Comparison of ENCODE assay signal across 27 mouse cellular contexts in genomic region chr17:85025151-85025550, GRCm38 (mm10). TPM values are rescaled to one million over a fixed set of nuclear protein-coding genes. Genes with fewer than 3 reads are reported as not detected.
DNase-seq lines count a peak whose midpoint lies in the region; ATAC-seq and TF ChIP-seq lines count a peak whose summit lies in the region.
"Had no signal": no experiment of that assay in that cellular context is flagged by ENCODE, and none has a peak within 500 bp of the region (broad histone marks: within the 10 kb centered on the region; RNA-seq: fewer than 3 reads in every experiment).

No protein-coding gene starts in this region.

- no peak for TF ChIP-seq EP300 in lung, postnatal 0 days (IDR thresholded peaks at IDR 0.05)

- peak; percentile 52 for DNase-seq in kidney, adult 2 months
- no peak for DNase-seq in kidney, postnatal 4 days
- peak; percentile 33 for DNase-seq in lung, postnatal 0 days (ENCODE audit: low spot score)
- no peak for DNase-seq in lung, postnatal 25 days (ENCODE audit: low spot score)
- DNase-seq in gastrocnemius, postnatal 25 days: no peak
- DNase-seq: adrenal gland, adult 2 months; adrenal gland, postnatal 36 days; B cell, adult 2 months; cerebellum, adult 18-20 months; cerebellum, postnatal 14 days; gastrocnemius, adult 2 months; heart, postnatal 36 days; kidney, adult 18-20 months; kidney, postnatal 14 days; midbrain, embryonic 14.5 days; right cerebral cortex, postnatal 25 days; thymus, postnatal 25 days had no signal

- no peaks in the 10 kb centered on the region for H3K27me3 ChIP-seq in kidney, adult 2 months (replicated peaks; ENCODE audit: control insufficient read depth, insufficient read depth, low read length)
- H3K27me3 ChIP-seq in lung, postnatal 0 days (replicated peaks; ENCODE audit: insufficient read depth, low read length): no peaks in the 10 kb centered on the region
- no peaks in the 10 kb centered on the region for H3K27me3 ChIP-seq in liver, embryonic 16.5 days (ENCODE audit: control insufficient read depth, insufficient read depth, low read depth, low read length)
- no peaks in the 10 kb centered on the region for H3K27me3 ChIP-seq in myocyte (ENCODE audit: control insufficient read depth, insufficient read depth, insufficient read length)
- H3K27me3 ChIP-seq: heart, embryonic 15.5 days; hindbrain, embryonic 12.5 days; limb, embryonic 13.5 days; stomach, embryonic 15.5 days had no signal

- 0 out of 2 replicates have a peak, but pooled peaks have one; percentile 10 for ATAC-seq in lung, postnatal 0 days
- ATAC-seq in liver, embryonic 16.5 days (ENCODE audit: low read depth): peak; percentile 71
- ATAC-seq: forebrain, embryonic 16.5 days; hindbrain, postnatal 0 days had no signal

- H3K4me3 ChIP-seq in kidney, adult 2 months (ENCODE audit: insufficient read depth, low read depth, low read length): no peak overlapping the region
- no peak overlapping the region for H3K4me3 ChIP-seq in lung, postnatal 0 days (ENCODE audit: low read depth, low read length)
- H3K4me3 ChIP-seq in liver, embryonic 16.5 days (ENCODE audit: low read depth, low read length): no peak overlapping the region
- no peak overlapping the region for H3K4me3 ChIP-seq in myocyte
- H3K4me3 ChIP-seq: erythroblast, embryonic 14.5 days; gastrocnemius, adult 2 months; heart, embryonic 15.5 days; hindbrain, embryonic 12.5 days; limb, embryonic 13.5 days; stomach, embryonic 15.5 days had no signal

- H3K27ac ChIP-seq in kidney, adult 2 months (ENCODE audit: insufficient read depth, low read depth, low read length): no peak overlapping the region
- no peak overlapping the region for H3K27ac ChIP-seq in lung, postnatal 0 days (ENCODE audit: low read length)
- H3K27ac ChIP-seq in liver, embryonic 16.5 days (ENCODE audit: low read length): no peak overlapping the region
- H3K27ac ChIP-seq: gastrocnemius, adult 2 months; heart, embryonic 15.5 days; hindbrain, embryonic 12.5 days; hindbrain, postnatal 0 days; limb, embryonic 13.5 days; macrophage; stomach, embryonic 15.5 days had no signal

- peaks cover 12% of the 10 kb centered on the region for H3K4me1 ChIP-seq in kidney, adult 2 months (ENCODE audit: control insufficient read depth, insufficient read depth, low read length)
- no peaks in the 10 kb centered on the region for H3K4me1 ChIP-seq in lung, postnatal 0 days (ENCODE audit: insufficient read depth, low read depth, low read length)
- no peaks in the 10 kb centered on the region; the same call in 1 of the 2 replicates for H3K4me1 ChIP-seq in liver, embryonic 16.5 days (ENCODE audit: control insufficient read depth, low read depth, low read length)
- H3K4me1 ChIP-seq: hindbrain, embryonic 12.5 days; limb, embryonic 13.5 days had no signal

- H3ac ChIP-seq in myocyte (ENCODE audit: control insufficient read depth, insufficient read length): no peak overlapping the region

- no peaks in the 10 kb centered on the region for H3K9me3 ChIP-seq in lung, postnatal 0 days (ENCODE audit: low read length)
- H3K9me3 ChIP-seq in liver, embryonic 16.5 days (replicated peaks; ENCODE audit: control insufficient read depth, low read length): no peaks in the 10 kb centered on the region
- H3K9me3 ChIP-seq: heart, embryonic 15.5 days; hindbrain, embryonic 12.5 days; limb, embryonic 13.5 days; stomach, embryonic 15.5 days had no signal

- no peak overlapping the region for H3K4me2 ChIP-seq in lung, postnatal 0 days (replicated peaks; ENCODE audit: low read depth, low read length)
- no peak overlapping the region for H3K4me2 ChIP-seq in liver, embryonic 16.5 days (ENCODE audit: low read depth, low read length)
- H3K4me2 ChIP-seq in myocyte (ENCODE audit: low read depth): no peak overlapping the region
- H3K4me2 ChIP-seq: heart, embryonic 15.5 days; hindbrain, embryonic 12.5 days; limb, embryonic 13.5 days; stomach, embryonic 15.5 days had no signal

- H3K9ac ChIP-seq in lung, postnatal 0 days (replicated peaks; ENCODE audit: low read depth): no peak overlapping the region
- no peak overlapping the region for H3K9ac ChIP-seq in liver, embryonic 16.5 days (ENCODE audit: low read depth, low read length)
- H3K9ac ChIP-seq: heart, embryonic 15.5 days; hindbrain, embryonic 12.5 days; limb, embryonic 13.5 days; stomach, embryonic 15.5 days had no signal

- TF ChIP-seq POLR2A in kidney, adult 2 months (IDR thresholded peaks at IDR 0.05; ENCODE audit: low read depth, low read length): no peak
- TF ChIP-seq POLR2A in myocyte (IDR thresholded peaks at IDR 0.05; ENCODE audit: insufficient read length, low read depth): no peak

- no peaks in the 10 kb centered on the region for H3K79me2 ChIP-seq in myocyte (ENCODE audit: control insufficient read depth, insufficient read depth)

- no peaks in the 10 kb centered on the region for H3K36me3 ChIP-seq in kidney, adult 2 months (ENCODE audit: control insufficient read depth, insufficient read depth, low read length)
- no peaks in the 10 kb centered on the region for H3K36me3 ChIP-seq in lung, postnatal 0 days (ENCODE audit: insufficient read depth, low read length)
- no peaks in the 10 kb centered on the region for H3K36me3 ChIP-seq in liver, embryonic 16.5 days (ENCODE audit: control insufficient read depth, insufficient read depth)
- H3K36me3 ChIP-seq in myocyte (ENCODE audit: control insufficient read depth, insufficient read depth): no peaks in the 10 kb centered on the region
- H3K36me3 ChIP-seq: heart, embryonic 15.5 days; hindbrain, embryonic 12.5 days; limb, embryonic 13.5 days; stomach, embryonic 15.5 days had no signal

- WGBS in kidney, adult 2 months: 61% methylated on average over 6 of the region's 6 CpGs
- whole genome bisulfite sequencing in lung, postnatal 0 days: 78% methylated on average over 6 of the region's 6 CpGs
- WGBS in liver, embryonic 16.5 days (ENCODE audit: insufficient replicate concordance): 74% methylated on average over 6 of the region's 6 CpGs

- TF ChIP-seq CTCF in kidney, adult 2 months (conservative IDR thresholded peaks at IDR 0.05; ENCODE audit: insufficient read depth, insufficient read length, low read depth, low read length): no peak
- no peak for TF ChIP-seq CTCF in lung, postnatal 0 days (IDR thresholded peaks at IDR 0.05)

TF ChIP-seq in myocyte, 11 proteins besides CTCF, POLR2A, EP300 and RAD21:
- TF ChIP-seq CEBPB (IDR thresholded peaks at IDR 0.05; ENCODE audit: insufficient read depth, poor library complexity, severe bottlenecking) (no peak), POLR2AphosphoS2 (IDR thresholded peaks at IDR 0.05; ENCODE audit: insufficient read length, low read depth) (peak; percentile 12)

RNA-seq across cellular contexts. Expression of gene Slc3a1, which starts 3.0 kb away (rescaled TPM):
- 289 and 340 TPM in 2 replicates for polyA plus RNA-seq in kidney, adult 2 months (2012; rRNA removed)
- 0.16 and 0.25 TPM in 2 replicates for polyA plus RNA-seq in lung, postnatal 0 days (2015; fragmentation: Nextera tagmentation; extraction: Ambion mirVana)
- polyA plus RNA-seq in liver, embryonic 16.5 days (2015; fragmentation: Nextera tagmentation; extraction: Ambion mirVana): 5.7 and 8.4 TPM in 2 replicates
- polyA plus RNA-seq in myocyte (2012; fragmentation: generic; extraction: Trizol): 0.02 TPM
- total RNA-seq in gastrocnemius, postnatal 25 days (2021): under 1 TPM in 1 of 2 experiments, not detected in 1; 0.16 TPM
- total RNA-seq: gastrocnemius, adult 2 months had no signal
- polyA plus RNA-seq: erythroblast, embryonic 14.5 days; macrophage had no signal

Comparison
In these comparisons a context has a peak if more than half of its experiments do, and no peak if none do; other contexts are left out.
1. DNase-seq: peak in kidney, adult 2 months (single experiment) and lung, postnatal 0 days (single experiment); none in kidney, postnatal 4 days (0 of 2), lung, postnatal 25 days (single experiment) and gastrocnemius, postnatal 25 days (single experiment).
2. RNA of gene Slc3a1, which starts 3.0 kb away (polyA plus RNA-seq): 289 to 340 TPM in kidney, adult 2 months; 5.7 to 8.4 TPM in liver, embryonic 16.5 days, 0.16 to 0.25 TPM in lung, postnatal 0 days and 0.02 TPM in myocyte (single experiment); every median in the first group is over 10 times any median in the second.